Mouse (Mus musculus) thymus, adult 18-20 months (tissue): ENCODE measurements around the gene Epha4.

Experiments used
- DNase-seq, 2 experiments: peaks; one replicate each; pipeline ENCODE4 v3.0.0; 2022; ENCODE audit warnings: mixed read lengths in 2 of 2

The Epha4 gene

DNA sequence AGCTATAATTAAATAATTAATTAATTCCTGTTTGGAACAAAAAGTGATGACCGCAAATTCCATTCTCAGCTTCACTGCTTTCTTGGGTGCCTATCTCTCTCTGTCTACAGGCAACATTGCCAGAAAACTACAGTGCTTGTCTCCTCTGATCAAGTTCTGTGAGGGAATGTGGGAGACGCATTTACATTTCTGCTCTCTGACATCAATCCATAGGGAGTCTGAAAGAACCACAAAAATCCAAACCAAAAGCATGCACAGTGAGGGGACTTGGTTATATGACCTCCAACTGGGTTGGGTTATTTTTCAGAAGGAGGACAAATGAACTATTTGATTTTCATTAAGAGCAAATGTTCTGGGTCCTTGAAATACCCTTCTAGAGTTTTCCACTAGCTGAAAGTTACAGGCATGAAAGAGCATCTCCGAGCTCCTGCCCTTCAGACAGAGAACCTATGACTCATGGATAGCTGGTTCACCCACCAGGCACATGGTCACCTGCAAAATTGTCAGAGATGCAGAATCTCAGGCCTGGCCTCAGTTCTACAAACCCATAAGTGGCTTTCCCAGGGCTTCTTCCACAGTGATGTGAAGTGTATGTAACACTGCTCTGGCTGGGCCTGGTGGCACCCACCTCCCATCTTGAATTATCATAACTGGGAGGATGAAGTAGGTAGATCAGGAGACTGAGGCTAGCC, 75.4 kb downstream of the Epha4 start:
- DNase-seq: no peak

GRCm38 (mm10) chr1:77438639-77439038, 76.2 kb downstream of the Epha4 start:
- no peak for DNase-seq

DNA sequence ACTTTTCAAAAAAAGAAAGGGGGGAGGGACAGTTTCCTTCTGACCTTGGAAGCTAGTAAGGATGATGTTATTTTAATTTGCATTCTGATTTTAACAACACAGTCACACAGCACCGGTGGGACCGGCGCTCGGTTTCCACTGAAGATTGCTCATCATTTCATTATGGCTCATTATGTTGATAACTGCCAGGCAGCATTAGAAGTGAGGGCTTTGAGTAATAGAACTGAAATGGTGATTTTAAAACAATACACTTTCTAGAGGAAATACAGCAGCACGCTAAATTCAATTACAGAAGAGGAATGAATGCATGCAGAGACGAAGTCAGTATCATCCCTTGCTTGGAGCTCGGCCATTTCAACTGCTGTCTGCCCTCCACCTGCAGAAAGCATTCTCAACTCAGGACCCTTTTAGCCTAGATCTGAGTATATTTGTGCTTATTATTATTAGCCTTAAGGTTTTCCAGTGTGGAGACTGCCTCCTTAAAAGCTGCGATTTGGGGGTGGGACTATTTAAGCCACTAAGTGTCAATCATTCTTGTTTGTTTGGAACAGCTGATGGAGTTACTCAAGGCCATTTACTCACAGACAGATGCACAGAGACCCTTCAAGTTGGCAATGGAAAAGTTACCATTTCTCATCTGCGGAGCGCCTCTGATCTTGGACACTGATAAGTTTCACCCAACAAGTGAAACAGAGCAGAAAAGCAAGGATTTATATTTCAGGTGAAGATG, 76.8 kb downstream of the Epha4 start:
- DNase-seq: no peak

- DNase-seq: no peak
These were observed 79.8 kb downstream of the Epha4 start for GRCm38 (mm10) chr1:77435045-77435444.

- DNase-seq: no peak
These were observed 81.7 kb downstream of the Epha4 start for GRCm38 (mm10) chr1:77433148-77433547.

DNA sequence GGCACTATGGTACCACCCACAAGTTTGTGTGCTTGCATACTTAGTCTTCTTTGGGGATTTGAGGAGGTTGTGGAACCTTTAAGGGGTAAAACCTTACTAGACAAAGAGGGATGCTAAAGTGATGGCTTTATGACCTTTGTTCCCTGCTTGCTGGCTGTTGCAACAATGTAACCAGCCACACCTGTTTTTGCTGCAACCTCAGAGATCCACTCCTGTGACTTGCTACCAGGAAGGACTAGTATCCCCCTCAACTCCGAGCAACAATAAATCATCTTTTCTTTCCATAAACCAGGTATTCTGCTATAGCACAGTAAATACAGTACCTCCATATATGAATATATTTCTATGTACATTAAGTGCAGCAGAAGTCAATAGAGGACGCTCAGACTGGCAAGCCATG, 82.4 kb downstream of the Epha4 start:
- no peak for DNase-seq

GRCm38 (mm10) chr1:77429174-77429573, 85.7 kb downstream of the Epha4 start:
- no peak for DNase-seq

- DNase-seq: no peak
These were observed 87.9 kb downstream of the Epha4 start for GRCm38 (mm10) chr1:77426956-77427355.

GRCm38 (mm10) chr1:77425171-77425570, 89.7 kb downstream of the Epha4 start:
- DNase-seq: no peak

DNA sequence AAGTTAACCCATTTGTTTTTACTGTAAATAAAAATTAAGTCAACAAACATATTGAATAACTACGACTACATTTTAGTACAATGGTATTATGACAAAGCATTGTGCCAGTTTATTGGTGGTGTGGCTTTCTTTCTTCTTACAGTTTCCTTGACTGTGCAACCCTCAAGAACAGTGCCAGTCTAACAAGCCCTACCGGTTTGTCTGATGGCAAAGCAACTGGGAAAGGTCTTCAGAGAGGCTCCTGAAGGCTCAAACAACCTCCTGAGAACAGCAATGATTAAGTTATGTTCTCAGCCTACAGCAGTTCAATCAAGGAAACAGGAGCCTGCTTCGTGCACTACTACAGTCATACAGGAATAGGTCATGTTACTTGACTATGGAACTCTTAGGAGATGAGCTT, 93.8 kb downstream of the Epha4 start:
- DNase-seq: no peak

DNA sequence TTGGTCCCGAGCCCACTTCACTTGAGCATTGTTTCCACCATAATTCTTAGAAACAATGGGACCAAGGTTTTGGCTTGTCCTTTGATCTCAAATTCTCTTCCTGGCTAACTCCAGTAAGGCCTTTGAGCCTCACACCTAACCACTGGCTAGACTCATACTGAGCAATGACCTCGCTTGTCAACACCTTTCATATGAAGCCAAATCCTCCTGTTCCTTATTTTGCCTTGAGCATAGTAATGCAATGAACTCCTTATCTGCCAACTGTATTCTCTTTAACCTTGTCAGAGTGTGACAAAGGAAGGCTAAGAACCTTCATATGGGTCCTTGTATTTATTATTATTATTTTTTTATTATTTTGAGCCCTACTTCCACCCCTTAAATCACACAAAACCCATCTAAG, 94.5 kb downstream of the Epha4 start:
- no peak for DNase-seq

GRCm38 (mm10) chr1:77416872-77417271, 98.0 kb downstream of the Epha4 start:
- no peak for DNase-seq

GRCm38 (mm10) chr1:77412871-77413669, 101.8 kb downstream of the Epha4 start:
- no peak for DNase-seq

DNA sequence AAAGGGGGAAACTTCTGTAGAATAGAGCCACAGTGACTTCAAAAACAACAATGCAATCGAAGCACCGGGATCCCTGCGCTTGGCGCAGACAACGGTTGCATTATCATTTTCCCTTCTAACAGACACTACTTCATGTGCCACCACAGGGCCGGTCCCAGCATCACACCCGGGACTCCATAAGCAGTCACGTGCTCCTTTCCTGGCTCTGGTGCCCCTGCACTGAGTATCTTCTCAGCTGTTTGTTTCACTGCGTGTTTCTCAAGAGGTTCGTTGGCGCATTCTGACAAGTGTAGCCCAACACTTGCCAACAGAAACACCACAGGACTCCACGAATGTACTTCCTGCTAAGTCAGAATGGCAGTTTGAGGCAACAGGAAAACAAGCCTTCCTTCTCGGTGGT, 102.6 kb downstream of the Epha4 start:
- no peak for DNase-seq

- no peak for DNase-seq
These were observed 103.7 kb downstream of the Epha4 start for GRCm38 (mm10) chr1:77411222-77411621.

GRCm38 (mm10) chr1:77410716-77411115, 104.2 kb downstream of the Epha4 start:
- DNase-seq: no peak

DNA sequence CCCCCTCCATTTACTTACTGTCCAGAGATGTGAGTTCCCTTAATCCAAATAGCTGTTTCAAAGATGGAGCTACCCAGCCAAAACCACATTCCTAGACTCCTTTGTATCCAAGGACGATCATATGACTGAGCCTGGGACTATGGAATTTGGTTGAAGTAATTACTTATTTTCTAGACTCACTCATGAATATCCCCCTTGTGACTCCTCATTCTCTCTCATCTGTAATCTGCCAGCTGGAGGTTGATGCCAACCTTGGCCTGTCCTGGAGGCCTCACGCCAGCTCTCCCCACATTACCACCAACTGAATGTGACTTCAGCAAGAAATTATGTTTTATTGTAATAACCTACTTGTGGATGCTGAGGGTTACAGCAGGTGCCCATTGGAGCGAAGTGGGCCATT, 104.7 kb downstream of the Epha4 start:
- no peak for DNase-seq

- DNase-seq: no peak
These were observed 105.4 kb downstream of the Epha4 start for GRCm38 (mm10) chr1:77409509-77409908.

DNA sequence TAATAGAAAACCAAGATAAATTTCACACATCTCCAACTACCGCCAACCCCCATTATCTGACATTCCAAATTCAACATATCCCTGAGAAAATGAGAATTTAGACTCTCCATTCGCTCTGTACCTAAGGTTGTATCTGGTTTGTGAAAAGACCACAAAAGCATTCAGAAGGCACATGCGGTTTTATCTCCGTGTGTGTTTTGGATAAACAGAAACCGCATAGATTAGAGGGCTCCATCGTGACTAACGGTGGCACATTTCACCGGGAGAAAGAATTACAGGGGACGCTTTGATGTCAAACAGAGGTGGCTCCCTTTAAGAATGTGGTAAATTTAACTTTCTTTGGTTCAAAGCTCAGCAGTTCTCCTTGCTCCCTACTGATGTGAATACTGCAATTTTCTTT, 107.5 kb downstream of the Epha4 start:
- DNase-seq: no peak

GRCm38 (mm10) chr1:77406631-77407030, 108.3 kb downstream of the Epha4 start:
- DNase-seq: no peak

GRCm38 (mm10) chr1:77404537-77404936, 110.4 kb downstream of the Epha4 start:
- DNase-seq: no peak

DNA sequence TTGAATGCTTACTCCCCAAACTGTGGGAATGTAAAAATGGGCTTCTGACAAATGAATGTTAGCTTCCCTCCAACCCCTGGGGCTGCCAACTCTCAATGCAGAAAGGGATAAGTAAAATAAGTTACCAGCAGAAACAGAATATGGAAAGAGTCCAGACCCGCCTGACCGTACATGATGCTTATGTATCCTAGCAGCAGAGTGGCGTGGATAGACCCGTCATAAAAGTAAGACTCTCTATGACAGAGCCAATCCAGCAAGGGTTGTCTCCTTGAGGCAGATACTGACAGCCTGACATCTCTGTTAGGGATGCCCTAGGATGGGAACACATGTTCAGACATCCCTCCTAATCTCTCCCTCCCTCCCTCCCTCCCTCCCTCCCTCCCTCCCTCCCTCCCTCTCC, 111.9 kb downstream of the Epha4 start:
- DNase-seq: no peak

GRCm38 (mm10) chr1:77401465-77401864, 113.4 kb downstream of the Epha4 start:
- no peak for DNase-seq

- DNase-seq: no peak
These were observed 123.3 kb downstream of the Epha4 start for GRCm38 (mm10) chr1:77391590-77391989.
